Mouse (Mus musculus) urinary bladder, postnatal 14 days (tissue): ENCODE data around the gene Ahnak2.

ENCODE experiments used
- DNase-seq: peaks from one replicate; pipeline ENCODE4 v3.0.0; 2021; ENCODE audit warnings: low spot score

Ahnak2 gene

GRCm38 (mm10) chr12:112734881-112735655 lies 67.4 kb downstream of the Ahnak2 start:
- no peak for DNase-seq

GRCm38 (mm10) chr12:112734108-112734820 lies 68.2 kb downstream of the Ahnak2 start:
- DNase-seq = no peak

DNA sequence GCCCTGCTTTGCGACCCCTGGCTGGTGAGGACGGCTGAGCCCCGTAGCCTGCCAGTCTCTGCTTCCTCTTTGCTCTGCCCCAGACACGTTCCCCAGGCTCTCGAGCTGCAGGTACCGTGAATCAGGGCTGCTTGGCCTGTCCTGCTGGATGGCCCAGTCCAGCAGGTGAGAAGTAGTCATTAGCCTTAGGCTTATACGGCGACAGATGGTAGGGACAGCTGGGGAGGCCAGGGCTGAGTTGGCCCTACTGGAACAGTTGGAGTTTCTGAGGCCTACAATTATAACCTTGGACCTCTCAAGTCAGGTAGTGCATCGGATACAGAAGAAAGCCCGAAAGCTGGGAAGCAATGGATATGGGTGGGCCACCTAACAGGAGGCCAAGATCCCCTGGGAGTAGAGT lies 69.9 kb downstream of the Ahnak2 start:
- no peak for DNase-seq

DNA sequence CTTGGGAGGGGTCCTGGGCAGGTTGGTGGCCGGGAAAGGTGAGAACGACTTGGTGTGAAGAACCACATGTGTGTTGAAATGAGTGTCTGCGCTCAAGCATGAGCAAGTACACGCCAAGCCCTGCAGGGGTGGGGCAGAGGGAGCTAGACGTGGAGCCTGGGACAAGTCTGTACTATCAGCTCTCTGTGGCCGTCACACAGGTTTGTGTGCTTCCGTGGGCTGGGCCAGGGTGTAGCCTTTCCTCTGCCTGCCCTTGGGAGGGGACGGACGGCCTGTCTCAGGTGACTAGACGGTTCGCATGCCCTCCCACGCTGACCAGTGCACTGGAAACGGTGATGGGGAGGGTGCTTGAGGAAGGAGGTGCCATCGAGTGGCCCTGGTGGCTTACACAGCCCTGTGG lies 71.6 kb downstream of the Ahnak2 start:
- peak; percentile 44 for DNase-seq

DNA sequence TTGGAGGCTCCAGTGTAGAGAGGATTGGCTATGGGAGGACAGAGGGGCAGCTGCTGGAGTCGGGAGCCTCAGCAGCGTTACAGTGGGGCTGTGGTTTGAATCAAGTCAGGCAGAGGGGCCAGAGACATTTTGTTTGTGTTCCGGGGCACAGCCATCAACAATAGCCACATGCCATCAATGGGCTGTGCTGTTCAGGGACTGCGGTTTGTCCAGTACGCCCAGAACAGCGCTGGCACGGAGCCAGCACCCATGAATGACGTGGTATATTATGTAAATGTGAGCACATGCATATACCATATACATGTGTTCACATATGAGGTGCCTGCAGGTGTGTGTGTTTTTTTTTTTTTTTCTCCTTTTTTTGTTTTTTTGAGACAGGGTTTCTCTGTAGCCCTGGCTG lies 74.7 kb downstream of the Ahnak2 start:
- no peak for DNase-seq

GRCm38 (mm10) chr12:112724077-112724805 lies 78.2 kb downstream of the Ahnak2 start:
- peak; percentile 81 for DNase-seq

DNA sequence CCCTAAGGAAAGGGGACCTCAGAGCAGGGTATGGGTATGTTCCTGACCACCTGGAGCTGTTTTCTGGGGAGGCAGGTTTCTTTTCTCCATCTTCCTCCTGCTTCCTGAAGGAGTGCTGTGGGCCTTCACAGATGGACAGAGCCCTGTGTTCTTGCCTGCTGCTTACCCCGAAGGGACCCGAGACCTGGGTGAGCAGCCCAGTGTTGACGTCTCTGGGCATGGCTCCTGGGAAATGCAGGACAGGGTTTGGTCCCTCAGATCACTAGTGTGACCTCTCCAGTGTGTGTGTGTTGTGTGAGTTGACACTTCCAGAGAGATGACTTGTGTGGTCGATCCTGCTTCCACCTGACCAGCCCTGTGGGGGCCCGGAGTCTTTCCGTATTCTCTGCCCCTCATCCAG lies 79.0 kb downstream of the Ahnak2 start:
- no peak for DNase-seq

DNA sequence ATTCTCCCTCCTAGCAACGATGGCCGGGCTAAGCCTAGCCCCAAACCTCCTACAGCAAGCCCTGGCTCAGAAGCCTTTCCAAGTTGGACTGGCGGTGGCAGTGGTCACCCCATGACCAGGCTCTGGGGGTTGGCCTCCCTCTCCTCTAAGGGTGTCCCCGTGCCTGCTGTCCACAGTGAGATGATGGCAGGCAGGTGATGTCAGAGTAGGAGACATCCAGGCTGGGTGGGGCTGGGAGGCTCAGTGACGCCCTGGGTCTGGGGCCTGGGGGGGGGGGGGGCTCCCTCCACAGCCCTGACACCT lies 79.5 kb downstream of the Ahnak2 start:
- DNase-seq = no peak

- DNase-seq = peak; percentile 83
These were observed 80.0 kb downstream of the Ahnak2 start for GRCm38 (mm10) chr12:112722240-112723027.
